Mouse (Mus musculus): ENCODE measurements at regions not wholly inside any gene's neighbourhood (a gene's known extent, or its start where the extent isn't known, plus 50 kb on each side); places are given as distances from the start of the nearest gene placed in this dataset.

GRCm38 (mm10) chr9:17166331-17166730 lies 665.2 kb upstream of the Fat3 start:
- TF ChIP-seq CTCF (IDR thresholded peaks at IDR 0.05; ENCODE audit: low read depth) (no peak), EP300 (IDR thresholded peaks at IDR 0.05; ENCODE audit: low read depth) (no peak)
- H3K9ac ChIP-seq (replicated peaks; ENCODE audit: low read depth, low read length): no peak overlapping the region

DNA sequence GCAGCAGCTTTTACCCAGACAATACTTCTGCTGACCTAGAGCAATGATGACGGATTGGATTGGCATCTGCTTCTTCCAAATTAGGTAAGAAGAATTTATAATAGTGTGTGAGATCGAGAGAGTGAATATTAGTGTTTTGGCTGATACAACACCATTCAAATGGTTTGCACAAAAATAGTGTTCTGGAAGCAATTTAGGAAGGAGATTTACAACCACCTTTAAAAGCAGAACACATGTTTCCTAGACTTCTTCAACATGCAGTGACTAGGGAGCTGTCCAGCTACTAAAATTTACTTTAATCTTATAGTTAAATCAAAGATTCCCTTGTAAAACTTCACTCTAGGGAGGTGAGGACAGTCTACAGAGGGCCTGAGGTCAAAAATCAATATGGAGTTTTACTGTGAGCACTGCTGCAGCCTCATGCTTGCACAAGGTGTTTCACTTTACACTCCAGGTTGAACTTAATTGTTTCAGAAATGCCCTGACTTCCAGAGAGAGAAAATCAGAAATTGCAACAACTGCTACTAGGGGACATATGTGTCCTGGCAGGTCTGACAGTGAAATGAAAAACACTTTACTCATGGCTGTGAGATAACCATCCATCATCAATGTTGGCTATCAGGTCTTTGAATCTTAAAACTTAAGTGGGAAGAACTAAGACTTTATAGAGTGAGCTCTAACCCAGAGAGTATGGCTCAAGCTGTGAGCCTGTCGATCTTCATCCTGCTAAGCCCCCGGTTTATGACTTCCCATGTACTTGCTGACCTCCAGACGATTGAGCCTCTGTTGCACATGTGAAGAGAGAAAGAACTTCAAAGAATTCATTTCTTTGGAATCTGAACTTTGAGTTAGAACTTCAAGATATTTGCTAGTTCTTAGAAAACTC lies 657.6 kb upstream of the Fat3 start:
- TF ChIP-seq EP300 (IDR thresholded peaks at IDR 0.05; ENCODE audit: low read depth) (no peak), CTCF (IDR thresholded peaks at IDR 0.05; ENCODE audit: low read depth) (no peak)
- Histone ChIP-seq H3K4me2 (ENCODE audit: low read depth, low read length) (no peak overlapping the region), H3K9me3 (replicated peaks; ENCODE audit: control insufficient read depth, low read length) (no peaks in the 10 kb centered on the region), H3K4me3 (ENCODE audit: low read depth, low read length) (no peak overlapping the region), H3K4me1 (ENCODE audit: control insufficient read depth, insufficient read depth) (no peaks in the 10 kb centered on the region), H3K36me3 (replicated peaks; ENCODE audit: control insufficient read depth, insufficient read depth, low read length) (no peaks in the 10 kb centered on the region), H3K27ac (ENCODE audit: low read depth) (no peak overlapping the region), H3K27me3 (ENCODE audit: control insufficient read depth, insufficient read depth, low read length) (no peaks in the 10 kb centered on the region), H3K9ac (replicated peaks; ENCODE audit: low read depth, low read length) (no peak overlapping the region)
- ATAC-seq (ENCODE audit: insufficient read depth, low read depth): no peak
- no peak for DNase-seq (ENCODE audit: low spot score)
- 62% methylated on average over 5 of the region's 5 CpGs for whole genome bisulfite sequencing

More at GRCm38 (mm10) chr9:17166331-17166730, 665.2 kb upstream of the Fat3 start:
- Histone ChIP-seq H3K36me3 (replicated peaks; ENCODE audit: control insufficient read depth, insufficient read depth, low read length) (no peaks in the 10 kb centered on the region), H3K27ac (ENCODE audit: low read depth) (no peak overlapping the region), H3K9me3 (replicated peaks; ENCODE audit: control insufficient read depth, low read length) (no peaks in the 10 kb centered on the region), H3K4me3 (ENCODE audit: low read depth, low read length) (no peak overlapping the region), H3K4me1 (ENCODE audit: control insufficient read depth, insufficient read depth) (no peaks in the 10 kb centered on the region), H3K27me3 (ENCODE audit: control insufficient read depth, insufficient read depth, low read length) (no peaks in the 10 kb centered on the region), H3K4me2 (ENCODE audit: low read depth, low read length) (no peak overlapping the region)
- DNase-seq (ENCODE audit: low spot score): no peak
- WGBS: 59% methylated on average over 1 of the region's 1 CpGs
- no peak for ATAC-seq (ENCODE audit: insufficient read depth, low read depth)

DNA sequence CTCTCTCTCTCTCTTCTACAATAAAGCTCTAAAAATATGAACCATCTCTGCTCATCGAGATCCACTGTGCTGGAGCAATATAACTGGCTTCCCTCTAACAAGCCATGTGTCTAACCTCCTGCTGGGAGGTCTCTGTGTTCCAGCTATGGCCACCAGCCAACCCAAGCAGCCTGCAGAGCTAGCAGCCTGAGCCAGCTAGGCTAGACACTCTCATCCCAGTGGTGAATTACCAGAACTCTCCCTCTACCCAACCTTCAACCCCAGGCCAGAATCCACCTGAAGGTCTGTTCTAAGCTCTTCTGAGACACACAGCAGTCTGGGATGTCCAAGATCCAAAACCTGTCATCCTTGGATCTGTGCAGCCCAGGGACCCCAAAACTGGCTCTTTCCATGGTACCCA lies 651.3 kb upstream of the Fat3 start:
- Histone ChIP-seq H3K27ac (ENCODE audit: low read depth) (no peak overlapping the region), H3K36me3 (replicated peaks; ENCODE audit: control insufficient read depth, insufficient read depth, low read length) (no peaks in the 10 kb centered on the region), H3K9me3 (replicated peaks; ENCODE audit: control insufficient read depth, low read length) (no peaks in the 10 kb centered on the region), H3K4me3 (ENCODE audit: low read depth, low read length) (no peak overlapping the region), H3K27me3 (ENCODE audit: control insufficient read depth, insufficient read depth, low read length) (no peaks in the 10 kb centered on the region), H3K9ac (replicated peaks; ENCODE audit: low read depth, low read length) (no peak overlapping the region), H3K4me1 (ENCODE audit: control insufficient read depth, insufficient read depth) (no peaks in the 10 kb centered on the region), H3K4me2 (ENCODE audit: low read depth, low read length) (no peak overlapping the region)
- no peak for TF ChIP-seq EP300 (IDR thresholded peaks at IDR 0.05; ENCODE audit: low read depth)
- no peak for TF ChIP-seq CTCF (IDR thresholded peaks at IDR 0.05; ENCODE audit: low read depth)
- WGBS: 62% methylated on average over 1 of the region's 1 CpGs
- ATAC-seq (ENCODE audit: insufficient read depth, low read depth) (no peak), DNase-seq (ENCODE audit: low spot score) (no peak)

DNA sequence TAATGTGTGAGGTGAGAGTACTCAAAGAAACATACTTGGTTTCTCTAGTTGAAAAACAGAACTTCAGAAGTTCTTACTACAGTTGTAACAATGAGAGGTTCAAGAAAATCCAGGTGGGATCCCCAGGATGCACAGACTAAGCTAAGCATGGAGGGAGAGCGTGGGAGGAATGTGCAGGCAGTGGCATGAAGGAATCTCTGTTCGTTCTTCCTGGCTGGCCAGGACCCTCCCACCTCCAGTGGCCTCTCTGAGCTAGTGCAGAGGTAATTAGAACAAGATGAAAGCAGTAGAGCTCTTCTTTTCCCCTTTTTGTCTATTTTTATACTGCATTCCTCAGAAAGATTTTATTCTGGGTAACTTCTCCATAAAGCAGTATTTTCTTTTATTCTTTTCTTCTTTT lies 648.3 kb upstream of the Fat3 start:
- no peaks in the 10 kb centered on the region for H3K9me3 ChIP-seq (replicated peaks; ENCODE audit: control insufficient read depth, low read length)
- no peak for TF ChIP-seq EP300 (IDR thresholded peaks at IDR 0.05; ENCODE audit: low read depth)
- TF ChIP-seq CTCF (IDR thresholded peaks at IDR 0.05; ENCODE audit: low read depth): no peak
- no peaks in the 10 kb centered on the region for H3K27me3 ChIP-seq (ENCODE audit: control insufficient read depth, insufficient read depth, low read length)
- ATAC-seq (ENCODE audit: insufficient read depth, low read depth) (no peak), DNase-seq (ENCODE audit: low spot score) (no peak)
- H3K9ac ChIP-seq (replicated peaks; ENCODE audit: low read depth, low read length): no peak overlapping the region
- no peak overlapping the region for H3K27ac ChIP-seq (ENCODE audit: low read depth)
- WGBS: 49% methylated on average over 2 of the region's 2 CpGs
- no peaks in the 10 kb centered on the region for H3K4me1 ChIP-seq (ENCODE audit: control insufficient read depth, insufficient read depth)
- H3K36me3 ChIP-seq (replicated peaks; ENCODE audit: control insufficient read depth, insufficient read depth, low read length): no peaks in the 10 kb centered on the region
- H3K4me3 ChIP-seq (ENCODE audit: low read depth, low read length): no peak overlapping the region
- H3K4me2 ChIP-seq (ENCODE audit: low read depth, low read length): no peak overlapping the region
